Mouse (Mus musculus) lung, postnatal 14 days (tissue): ENCODE results near the gene Fam171b.

Source experiments
- DNase-seq: peaks from one replicate; pipeline ENCODE4 v3.0.0; 2021

Fam171b gene

GRCm38 (mm10) chr2:83901896-83902540 lies 89.6 kb downstream of the Fam171b start:
- no peak for DNase-seq

GRCm38 (mm10) chr2:83929478-83930088 lies 117.1 kb downstream of the Fam171b start:
- DNase-seq: no peak
